ENCODE assay signal across 8 mouse cellular contexts in the genomic region with DNA sequence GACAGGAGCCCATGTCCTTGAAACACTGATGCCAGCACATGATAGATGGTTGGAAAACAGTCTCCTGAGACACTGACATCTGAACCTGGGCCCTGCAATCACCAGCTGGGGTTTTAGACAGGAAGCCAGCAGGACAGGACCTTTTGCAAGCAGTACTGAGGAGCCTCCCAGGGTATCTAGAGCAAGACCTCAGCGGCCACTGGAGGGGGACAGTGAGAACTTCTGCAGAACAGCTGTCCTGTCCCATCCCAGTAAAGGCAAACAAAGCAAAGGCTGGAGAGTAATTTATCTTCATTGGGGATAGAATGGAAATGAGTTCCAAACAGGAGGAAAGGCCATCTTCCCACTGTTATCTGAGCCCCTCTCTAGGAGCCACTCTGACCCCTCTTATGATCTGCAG. TPM values are rescaled to one million over a fixed set of nuclear protein-coding genes. Genes with fewer than 3 reads are reported as not detected.
DNase-seq lines count a peak whose midpoint lies in the region; ATAC-seq lines count a peak whose summit lies in the region.

No protein-coding gene starts in this region.

- H3K9me3 ChIP-seq in midbrain, embryonic 14.5 days (ENCODE audit: control insufficient read depth, low read length) = no peaks in the 10 kb centered on the region
- no peaks in the 10 kb centered on the region for H3K9me3 ChIP-seq in midbrain, embryonic 16.5 days (replicated peaks; ENCODE audit: control insufficient read depth, low read length, poor library complexity, severe bottlenecking)
- no peaks in the 10 kb centered on the region for H3K9me3 ChIP-seq in heart, embryonic 10.5 days
- no peaks in the 10 kb centered on the region for H3K9me3 ChIP-seq in liver, embryonic 13.5 days (replicated peaks)

- H3K27ac ChIP-seq in midbrain, embryonic 14.5 days (replicated peaks; ENCODE audit: low read depth, low read length) = no peak overlapping the region
- no peak overlapping the region for H3K27ac ChIP-seq in midbrain, embryonic 16.5 days (ENCODE audit: low read length)
- 0 out of 2 replicates have a peak overlapping the region, but pooled peaks have one; percentile 0 for H3K27ac ChIP-seq in heart, embryonic 10.5 days
- H3K27ac ChIP-seq in liver, embryonic 13.5 days = no peak overlapping the region

- H3K4me2 ChIP-seq in midbrain, embryonic 14.5 days (ENCODE audit: low read length) = no peak overlapping the region
- H3K4me2 ChIP-seq in midbrain, embryonic 16.5 days (ENCODE audit: low read length) = no peak overlapping the region
- H3K4me2 ChIP-seq in liver, embryonic 13.5 days = no peak overlapping the region

- ATAC-seq in midbrain, embryonic 14.5 days (ENCODE audit: low FRiP score, low TSS enrichment) = no peak
- no peak for ATAC-seq in midbrain, embryonic 16.5 days
- ATAC-seq in liver, embryonic 13.5 days (ENCODE audit: low read depth) = no peak

- no peak overlapping the region for H3K9ac ChIP-seq in midbrain, embryonic 14.5 days (replicated peaks; ENCODE audit: low read length)
- H3K9ac ChIP-seq in midbrain, embryonic 16.5 days (ENCODE audit: low read depth, low read length) = no peak overlapping the region
- no peak overlapping the region for H3K9ac ChIP-seq in liver, embryonic 13.5 days

- 11% methylated on average over 1 of the region's 1 CpGs for WGBS in midbrain, embryonic 14.5 days
- WGBS in midbrain, embryonic 16.5 days = 5% methylated on average over 1 of the region's 1 CpGs
- 3% methylated on average over 1 of the region's 1 CpGs for WGBS in heart, embryonic 10.5 days
- WGBS in liver, embryonic 13.5 days (ENCODE audit: insufficient replicate concordance) = 11% methylated on average over 1 of the region's 1 CpGs

- DNase-seq in midbrain, embryonic 14.5 days = peak; percentile 53
- peak; percentile 80 for DNase-seq in adrenal gland, postnatal 10 days
- DNase-seq in heart, embryonic 10.5 days (ENCODE audit: low spot score) = no peak
- DNase-seq in liver, embryonic 13.5 days = peak; percentile 13
- DNase-seq in spleen, postnatal 4 days (ENCODE audit: low spot score in 2 of 2) = peak; percentile 51 to 74
- DNase-seq in cerebellum, adult 11-12 months = no peak
- DNase-seq in right cerebral cortex, postnatal 4 days = no peak

- H3K4me1 ChIP-seq in midbrain, embryonic 14.5 days (ENCODE audit: control insufficient read depth, insufficient read depth, low read length) = 0 out of 2 replicates have a peak, but pooled peaks cover under 1% of the 10 kb centered on the region
- peaks cover 16% of the 10 kb centered on the region for H3K4me1 ChIP-seq in midbrain, embryonic 16.5 days (ENCODE audit: control insufficient read depth, insufficient read depth, low read length)
- H3K4me1 ChIP-seq in heart, embryonic 10.5 days = peaks cover 22% of the 10 kb centered on the region
- peaks cover 19% of the 10 kb centered on the region for H3K4me1 ChIP-seq in liver, embryonic 13.5 days (replicated peaks)

- H3K4me3 ChIP-seq in midbrain, embryonic 14.5 days (replicated peaks; ENCODE audit: low read depth, low read length) = no peak overlapping the region
- H3K4me3 ChIP-seq in midbrain, embryonic 16.5 days (ENCODE audit: low read depth, low read length) = no peak overlapping the region
- no peak overlapping the region for H3K4me3 ChIP-seq in heart, embryonic 10.5 days
- H3K4me3 ChIP-seq in liver, embryonic 13.5 days (replicated peaks) = no peak overlapping the region

- H3K36me3 ChIP-seq in midbrain, embryonic 14.5 days (ENCODE audit: control insufficient read depth, insufficient read depth, low read length) = no peaks in the 10 kb centered on the region
- H3K36me3 ChIP-seq in midbrain, embryonic 16.5 days (ENCODE audit: control insufficient read depth, insufficient read depth, low read length) = no peaks in the 10 kb centered on the region
- no peaks in the 10 kb centered on the region for H3K36me3 ChIP-seq in heart, embryonic 10.5 days
- H3K36me3 ChIP-seq in liver, embryonic 13.5 days = no peaks in the 10 kb centered on the region

- H3K27me3 ChIP-seq in midbrain, embryonic 14.5 days (ENCODE audit: control insufficient read depth, insufficient read depth, low read length) = peaks cover 23% of the 10 kb centered on the region
- peaks cover 10% of the 10 kb centered on the region for H3K27me3 ChIP-seq in midbrain, embryonic 16.5 days (ENCODE audit: control insufficient read depth, insufficient read depth, low read depth, low read length)
- peaks cover 16% of the 10 kb centered on the region; the same call in 1 of the 2 replicates for H3K27me3 ChIP-seq in heart, embryonic 10.5 days (ENCODE audit: insufficient read depth, poor library complexity, severe bottlenecking)
- H3K27me3 ChIP-seq in liver, embryonic 13.5 days = peaks cover 45% of the 10 kb centered on the region

RNA-seq across cellular contexts. Expression of a gene that starts 1.5 kb away (rescaled TPM):
- 5.6 and 5.9 TPM in 2 replicates for polyA plus RNA-seq in midbrain, embryonic 14.5 days (2014; fragmentation: Nextera tagmentation; extraction: Ambion mirVana)
- 3.4 and 5.7 TPM in 2 replicates for polyA plus RNA-seq in midbrain, embryonic 16.5 days (2015; fragmentation: Nextera tagmentation; extraction: Ambion mirVana)
- total RNA-seq in adrenal gland, postnatal 10 days (2021) = 1 to 10 TPM; 6.1 to 7.3 TPM
- 5.4 and 6.1 TPM in 2 replicates for polyA plus RNA-seq in heart, embryonic 10.5 days (2016; fragmentation: Nextera tagmentation; extraction: Ambion mirVana)
- polyA plus RNA-seq in liver, embryonic 13.5 days (2015; fragmentation: Nextera tagmentation; extraction: Ambion mirVana) = 1.6 and 1.8 TPM in 2 replicates

Comparison
In these comparisons a context has a peak if more than half of its experiments do, and no peak if none do; other contexts are left out.
1. DNase-seq: peak in midbrain, embryonic 14.5 days (single experiment), adrenal gland, postnatal 10 days (single experiment), liver, embryonic 13.5 days (single experiment) and spleen, postnatal 4 days (2 of 2); none in heart, embryonic 10.5 days (single experiment), cerebellum, adult 11-12 months (single experiment) and right cerebral cortex, postnatal 4 days (single experiment).